Mouse (Mus musculus) thymus, postnatal 4 days (tissue): ENCODE measurements around the gene Syngr3.

Experiments used
- DNase-seq: peaks from one replicate; pipeline ENCODE4 v3.0.0; 2021

Gene Syngr3

DNA sequence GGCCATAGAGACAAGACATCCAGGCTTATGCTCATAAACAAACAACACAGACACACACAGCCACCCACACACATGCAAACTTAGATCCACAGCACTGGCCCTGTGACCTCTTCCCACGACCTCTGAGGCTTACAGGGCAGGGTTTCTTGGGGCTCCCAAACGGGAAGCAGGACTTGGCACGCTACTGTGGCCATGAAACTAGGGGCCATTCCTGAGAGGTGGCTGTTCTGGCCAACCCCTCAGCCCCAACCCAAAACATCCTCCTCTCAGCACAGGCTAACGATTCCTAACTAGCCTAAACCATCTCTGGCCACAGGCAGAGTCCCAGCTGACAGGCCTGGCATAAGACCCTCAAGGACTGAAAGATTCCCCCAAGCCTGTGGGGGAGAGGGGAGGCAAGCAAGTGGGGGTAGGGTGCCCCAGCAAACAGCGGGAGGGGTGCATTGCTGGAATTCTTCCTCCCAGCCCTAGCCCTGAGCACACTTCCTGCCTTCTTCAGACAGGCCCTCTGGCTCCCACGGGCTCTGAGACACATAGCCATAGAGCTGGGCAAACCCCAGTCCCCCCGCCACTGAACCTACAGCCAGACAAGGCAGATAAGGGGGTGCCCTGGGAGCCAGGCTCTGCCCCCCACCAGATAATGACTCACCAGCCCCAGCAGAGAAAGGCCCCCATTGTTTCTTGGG, 45.6 kb downstream of the Syngr3 start:
- DNase-seq = no peak

- DNase-seq = no peak
Observed at GRCm38 (mm10) chr17:24642791-24643343, 46.9 kb downstream of the Syngr3 start.

- no peak for DNase-seq
Observed at GRCm38 (mm10) chr17:24641944-24642343, 47.8 kb downstream of the Syngr3 start.

GRCm38 (mm10) chr17:24640581-24640980, 49.2 kb downstream of the Syngr3 start:
- DNase-seq = no peak

DNA sequence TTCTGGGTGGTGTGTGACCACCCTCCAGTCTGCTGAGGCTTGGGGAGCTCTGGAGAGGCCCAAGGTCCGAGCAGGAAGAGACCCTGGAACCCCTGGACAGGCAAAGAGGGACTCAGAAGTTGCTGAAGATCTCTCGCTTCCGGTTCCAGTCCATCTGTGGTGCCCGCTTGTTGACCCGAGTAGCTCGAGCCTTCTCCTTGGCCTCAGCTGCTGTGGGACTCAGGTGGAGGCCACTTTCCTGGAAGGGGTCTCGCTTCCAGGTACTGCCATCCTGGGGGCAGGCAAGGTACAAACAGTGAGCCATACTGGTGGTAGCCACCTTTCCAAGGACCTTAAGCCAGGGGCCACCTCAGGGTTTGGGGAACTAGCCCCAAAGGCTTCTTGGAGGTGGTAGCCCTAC, 49.6 kb downstream of the Syngr3 start:
- no peak for DNase-seq

DNA sequence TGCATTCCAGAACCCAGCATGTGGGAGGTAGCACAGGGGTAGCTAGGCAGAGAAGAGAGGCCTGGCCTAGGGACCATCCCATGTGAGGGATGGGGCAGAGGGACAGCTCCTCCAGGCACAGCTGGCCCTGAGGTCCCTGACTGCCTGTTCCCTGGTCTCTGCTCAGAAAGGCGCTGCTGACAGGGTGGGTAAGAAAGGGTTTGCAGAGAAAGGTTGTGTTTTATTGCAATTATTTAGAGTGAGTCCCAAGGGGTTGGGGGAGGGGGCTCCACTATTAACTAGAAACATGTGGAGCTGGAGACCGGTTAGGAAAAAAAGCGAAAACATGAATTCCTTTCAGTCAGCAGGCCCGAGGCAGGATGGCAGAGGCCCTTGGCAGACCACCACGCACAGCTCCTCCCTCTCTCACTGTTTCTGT, 50.2 kb downstream of the Syngr3 start:
- no peak for DNase-seq

- no peak for DNase-seq
Observed at GRCm38 (mm10) chr17:24638840-24639239, 50.9 kb downstream of the Syngr3 start.

GRCm38 (mm10) chr17:24638214-24638613, 51.5 kb downstream of the Syngr3 start:
- DNase-seq = no peak

GRCm38 (mm10) chr17:24636781-24637481, 52.8 kb downstream of the Syngr3 start:
- DNase-seq = no peak

GRCm38 (mm10) chr17:24635694-24636093, 54.1 kb downstream of the Syngr3 start:
- DNase-seq = no peak
